In the genomic region with DNA sequence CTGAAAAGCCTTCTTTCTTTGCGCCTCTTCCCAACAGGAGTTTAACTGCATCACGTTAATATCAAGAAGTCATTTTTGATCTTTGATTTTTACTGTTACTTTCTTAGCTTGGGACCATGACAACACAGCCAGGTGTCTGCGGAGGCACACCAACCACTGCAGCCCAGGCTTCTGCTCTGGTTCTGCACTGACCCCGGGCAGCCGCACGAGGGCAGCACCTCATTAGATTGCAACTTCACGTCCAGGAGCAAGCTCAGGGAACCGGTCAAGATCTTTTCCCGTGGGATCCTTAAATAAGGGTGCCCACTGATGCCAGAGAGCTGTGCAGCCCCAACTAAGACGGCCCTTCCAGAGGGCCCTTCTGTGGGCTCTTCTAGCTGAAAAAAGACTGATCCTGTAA, we compare ENCODE assay signal across 8 mouse cellular contexts.
DNase-seq lines count a peak whose midpoint lies in the region; ATAC-seq lines count a peak whose summit lies in the region.

No protein-coding gene starts in this region.

- no peaks in the 10 kb centered on the region for H3K36me3 ChIP-seq in hindbrain, embryonic 12.5 days
- no peaks in the 10 kb centered on the region for H3K36me3 ChIP-seq in midbrain, embryonic 16.5 days (ENCODE audit: control insufficient read depth, insufficient read depth, low read length)

- DNase-seq in ovary, postnatal 14 days (ENCODE audit: low spot score) = peak; percentile 54
- no peak for DNase-seq in ovary, postnatal 10 days (ENCODE audit: low spot score)
- peak; percentile 80 for DNase-seq in cerebellum, adult 9-10 months
- peak; percentile 70 to 78 for DNase-seq in frontal cortex, postnatal 10 days (ENCODE audit: low spot score in 2 of 2)
- peak; percentile 78 to 85 for DNase-seq in left cerebral cortex, postnatal 25 days (ENCODE audit: low spot score in 2 of 2)
- DNase-seq in thymus, postnatal 36 days = peak; percentile 8 to 22

- no peak overlapping the region for H3K9ac ChIP-seq in hindbrain, embryonic 12.5 days
- no peak overlapping the region for H3K9ac ChIP-seq in midbrain, embryonic 16.5 days (ENCODE audit: low read depth, low read length)

- no peak for ATAC-seq in hindbrain, embryonic 12.5 days (ENCODE audit: low FRiP score)
- no peak for ATAC-seq in midbrain, embryonic 16.5 days

- peak overlapping the region; percentile 60; the same call in 1 of the 2 replicates for H3K27ac ChIP-seq in hindbrain, embryonic 12.5 days
- H3K27ac ChIP-seq in midbrain, embryonic 16.5 days (ENCODE audit: low read length) = 0 out of 2 replicates have a peak overlapping the region, but pooled peaks have one; percentile 73

- H3K4me1 ChIP-seq in hindbrain, embryonic 12.5 days = peaks cover 20% of the 10 kb centered on the region
- peaks cover 11% of the 10 kb centered on the region for H3K4me1 ChIP-seq in midbrain, embryonic 16.5 days (ENCODE audit: control insufficient read depth, insufficient read depth, low read length)

- no peak overlapping the region for H3K4me2 ChIP-seq in hindbrain, embryonic 12.5 days (replicated peaks)
- no peak overlapping the region for H3K4me2 ChIP-seq in midbrain, embryonic 16.5 days (ENCODE audit: low read length)

- H3K9me3 ChIP-seq in hindbrain, embryonic 12.5 days (replicated peaks) = no peaks in the 10 kb centered on the region
- no peaks in the 10 kb centered on the region for H3K9me3 ChIP-seq in midbrain, embryonic 16.5 days (replicated peaks; ENCODE audit: control insufficient read depth, low read length, poor library complexity, severe bottlenecking)

- H3K27me3 ChIP-seq in hindbrain, embryonic 12.5 days = peaks cover 4% of the 10 kb centered on the region; the same call in 1 of the 2 replicates
- no peaks in the 10 kb centered on the region for H3K27me3 ChIP-seq in midbrain, embryonic 16.5 days (ENCODE audit: control insufficient read depth, insufficient read depth, low read depth, low read length)

- WGBS in hindbrain, embryonic 12.5 days = 14% methylated on average over 10 of the region's 10 CpGs
- WGBS in midbrain, embryonic 16.5 days = 10% methylated on average over 10 of the region's 10 CpGs

- intact Hi-C loops in left cerebral cortex, postnatal 25 days (cut with DNase I) = loop anchor here (1.0 kb wide), 1 partner anchor 25 kb away; no protein-coding TSS in a partner anchor

- H3K4me3 ChIP-seq in hindbrain, embryonic 12.5 days = no peak overlapping the region
- H3K4me3 ChIP-seq in midbrain, embryonic 16.5 days (ENCODE audit: low read depth, low read length) = no peak overlapping the region
